In the genomic region with DNA sequence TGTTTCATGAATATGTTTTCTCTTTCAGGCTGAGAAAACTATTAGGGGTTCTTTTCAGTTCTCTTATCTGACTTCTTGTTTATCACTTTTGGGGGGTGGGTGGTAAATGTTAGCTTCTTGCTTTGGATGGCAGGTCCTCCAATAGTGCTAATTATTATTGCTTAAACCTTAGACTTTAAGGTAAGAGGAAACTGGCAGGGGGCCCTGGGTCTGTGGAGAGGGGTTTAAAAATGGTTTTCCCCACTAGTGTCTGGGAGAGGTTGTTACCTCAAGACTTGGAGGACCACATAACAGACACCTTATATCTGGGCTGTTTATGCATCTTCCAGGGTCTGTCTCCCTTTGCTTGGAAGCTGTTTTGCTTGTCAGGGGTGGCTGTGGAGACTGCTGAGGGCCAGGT, we compare ENCODE assay signal across 9 mouse cellular contexts. TPM values are rescaled to one million over a fixed set of nuclear protein-coding genes. Genes with fewer than 3 reads are reported as not detected.
A peak's percentile ranks its signal among the peaks of the same experiment; 100 is the strongest.
DNase-seq lines count a peak whose midpoint lies in the region; ATAC-seq and TF ChIP-seq lines count a peak whose summit lies in the region.
"Had no signal": no experiment of that assay in that cellular context is flagged by ENCODE, and none has a peak within 500 bp of the region (broad histone marks: within the 10 kb centered on the region; RNA-seq: fewer than 3 reads in every experiment).

No protein-coding gene starts in this region.

- TF ChIP-seq CTCF in CH12.LX (conservative IDR thresholded peaks at IDR 0.05 in 1 of 2, IDR thresholded peaks at IDR 0.05 in 1 of 2; ENCODE audit: low read depth in 2 of 2, low read length in 2 of 2): no peak
- no peak for TF ChIP-seq CTCF in forebrain, postnatal 0 days (IDR thresholded peaks at IDR 0.05; ENCODE audit: low read depth)

- TF ChIP-seq POLR2A in CH12.LX (IDR thresholded peaks at IDR 0.05; ENCODE audit: low read depth, low read length): no peak

- H3K27ac ChIP-seq in heart, embryonic 11.5 days (ENCODE audit: low read depth, low read length): no peak overlapping the region
- no peak overlapping the region for H3K27ac ChIP-seq in CH12.LX (ENCODE audit: insufficient read depth, low read depth)
- H3K27ac ChIP-seq in forebrain, postnatal 0 days (ENCODE audit: low read depth, low read length): no peak overlapping the region
- no peak overlapping the region; the same call in 1 of the 2 replicates for H3K27ac ChIP-seq in liver, embryonic 16.5 days (ENCODE audit: low read length)

- H3K4me3 ChIP-seq in heart, embryonic 11.5 days (ENCODE audit: low read depth, low read length): peak overlapping the region; percentile 74; the same call in 1 of the 2 replicates
- no peak overlapping the region for H3K4me3 ChIP-seq in CH12.LX (replicated peaks in 1 of 3; ENCODE audit: low read depth in 2 of 3, low read length in 2 of 3, poor library complexity in 1 of 3)
- H3K4me3 ChIP-seq in forebrain, postnatal 0 days (ENCODE audit: low read depth, low read length): peak overlapping the region; percentile 68; the same call in 1 of the 2 replicates
- peak overlapping the region; percentile 90 for H3K4me3 ChIP-seq in liver, embryonic 16.5 days (ENCODE audit: low read depth, low read length)

- in situ Hi-C loops in CH12.LX (cut with MboI; ENCODE audit: low pct_ligation_motif_present, low pct_unique_long_range_greater_than_20kb, low sequenced_read_pairs): no loop called here

- DNase-seq in heart, adult 18-20 months: no peak
- no peak for DNase-seq in CH12.LX (ENCODE audit: extremely low read depth)
- DNase-seq in forebrain, postnatal 0 days: no peak
- DNase-seq in adrenal gland, adult 8-10 months: no peak
- DNase-seq in gastrocnemius, adult 18-20 months (ENCODE audit: low spot score): no peak
- DNase-seq in layer of hippocampus, adult 11-12 months (ENCODE audit: low spot score): no peak

- no peak for TF ChIP-seq EP300 in CH12.LX (IDR thresholded peaks at IDR 0.05; ENCODE audit: low read length)

- 0 out of 2 replicates have a peak, but pooled peaks cover 3% of the 10 kb centered on the region for H3K36me3 ChIP-seq in heart, embryonic 11.5 days (ENCODE audit: control insufficient read depth, insufficient read depth, low read length)
- H3K36me3 ChIP-seq in CH12.LX (replicated peaks in 1 of 2; ENCODE audit: control insufficient read depth in 1 of 2, insufficient read depth in 1 of 2, low read length in 1 of 2): peaks cover 19 to 46% of the 10 kb centered on the region in 2 experiments
- peaks cover 8% of the 10 kb centered on the region for H3K36me3 ChIP-seq in forebrain, postnatal 0 days (ENCODE audit: insufficient read depth)
- H3K36me3 ChIP-seq in liver, embryonic 16.5 days (ENCODE audit: control insufficient read depth, insufficient read depth): peaks cover 5% of the 10 kb centered on the region

- H3K4me2 ChIP-seq in heart, embryonic 11.5 days: peak overlapping the region; percentile 95
- peak overlapping the region; percentile 94; the same call in 1 of the 2 replicates for H3K4me2 ChIP-seq in CH12.LX (ENCODE audit: insufficient read depth, low read depth, poor library complexity, severe bottlenecking)
- peak overlapping the region; percentile 93; the same call in 1 of the 2 replicates for H3K4me2 ChIP-seq in forebrain, postnatal 0 days (ENCODE audit: low read depth)
- H3K4me2 ChIP-seq in liver, embryonic 16.5 days (ENCODE audit: low read depth, low read length): peak overlapping the region; percentile 81

- dilution Hi-C loops in CH12.LX (cut with MboI; ENCODE audit: extremely low pct_ligation_motif_present, extremely low pct_unique_long_range_greater_than_20kb, low sequenced_read_pairs): no loop called here

- H3K79me2 ChIP-seq in CH12.LX (replicated peaks; ENCODE audit: control insufficient read depth, extremely low read depth, insufficient read depth, poor library complexity, severe bottlenecking): peaks cover 45% of the 10 kb centered on the region

- H3K4me1 ChIP-seq in heart, embryonic 11.5 days (ENCODE audit: control insufficient read depth, insufficient read depth, low read length): peaks cover 45% of the 10 kb centered on the region
- peaks cover 23 to 61% of the 10 kb centered on the region in 2 experiments for H3K4me1 ChIP-seq in CH12.LX (ENCODE audit: control insufficient read depth in 1 of 2, insufficient read depth in 2 of 2)
- peaks cover 17% of the 10 kb centered on the region for H3K4me1 ChIP-seq in forebrain, postnatal 0 days (ENCODE audit: insufficient read depth)
- H3K4me1 ChIP-seq in liver, embryonic 16.5 days (ENCODE audit: control insufficient read depth, low read depth, low read length): peaks cover 68% of the 10 kb centered on the region

- ATAC-seq in heart, embryonic 11.5 days (replicated peaks; ENCODE audit: insufficient number of reproducible peaks, low FRiP score, low TSS enrichment): no peak
- no peak for ATAC-seq in forebrain, postnatal 0 days
- no peak for ATAC-seq in liver, embryonic 16.5 days (ENCODE audit: low read depth)

- TF ChIP-seq RAD21 in CH12.LX (IDR thresholded peaks at IDR 0.05; ENCODE audit: low read depth, low read length): no peak

- H3K27me3 ChIP-seq in heart, embryonic 11.5 days (ENCODE audit: control insufficient read depth, insufficient read depth, low read length): no peaks in the 10 kb centered on the region
- peaks cover 1% of the 10 kb centered on the region for H3K27me3 ChIP-seq in CH12.LX (replicated peaks)
- H3K27me3 ChIP-seq in forebrain, postnatal 0 days (ENCODE audit: insufficient read depth, low read length): no peaks in the 10 kb centered on the region
- no peaks in the 10 kb centered on the region for H3K27me3 ChIP-seq in liver, embryonic 16.5 days (ENCODE audit: control insufficient read depth, insufficient read depth, low read depth, low read length)

- no peaks in the 10 kb centered on the region for H3K9me3 ChIP-seq in heart, embryonic 11.5 days (replicated peaks; ENCODE audit: control insufficient read depth, low read length)
- H3K9me3 ChIP-seq in CH12.LX (replicated peaks; ENCODE audit: low read length): no peaks in the 10 kb centered on the region
- no peaks in the 10 kb centered on the region for H3K9me3 ChIP-seq in forebrain, postnatal 0 days (ENCODE audit: low read length)
- no peaks in the 10 kb centered on the region for H3K9me3 ChIP-seq in liver, embryonic 16.5 days (replicated peaks; ENCODE audit: control insufficient read depth, low read length)

- peak overlapping the region; percentile 6; the same call in 1 of the 2 replicates for H3K9ac ChIP-seq in heart, embryonic 11.5 days (ENCODE audit: low read depth, low read length)
- H3K9ac ChIP-seq in CH12.LX (ENCODE audit: insufficient read depth, low read depth): peak overlapping the region; percentile 100; the same call in 1 of the 2 replicates
- peak overlapping the region; percentile 91; the same call in 1 of the 2 replicates for H3K9ac ChIP-seq in forebrain, postnatal 0 days
- peak overlapping the region; percentile 35; the same call in 1 of the 2 replicates for H3K9ac ChIP-seq in liver, embryonic 16.5 days (ENCODE audit: low read depth, low read length)

TF ChIP-seq in CH12.LX, 34 proteins besides CTCF, POLR2A, EP300 and RAD21:
- TF ChIP-seq GABPA (IDR thresholded peaks at IDR 0.05; ENCODE audit: insufficient replicate concordance, low read depth, low read length): no peak
- TF ChIP-seq MAX (IDR thresholded peaks at IDR 0.05; ENCODE audit: low read length): no peak
- TF ChIP-seq USF1 (IDR thresholded peaks at IDR 0.05; ENCODE audit: low read depth, low read length): no peak
- TF ChIP-seq POLR2AphosphoS2 (IDR thresholded peaks at IDR 0.05; ENCODE audit: low read depth, low read length): no peak

RNA-seq across cellular contexts. Expression of a gene that starts 2.6 kb away (rescaled TPM):
- polyA plus RNA-seq in heart, embryonic 11.5 days (2014; fragmentation: Nextera tagmentation; extraction: Ambion mirVana): 39.7 and 40.1 TPM in 2 replicates
- total RNA-seq in heart, adult 18-20 months (2021): 10 to 100 TPM; 30.4 to 35.6 TPM
- total RNA-seq in CH12.LX (2012; rRNA removed) (29.1 and 34.2 TPM in 2 replicates), CH12.LX (2014; rRNA removed) (20.9 and 25.7 TPM in 2 replicates)
- polyA plus RNA-seq in CH12.LX (2012; ENCODE audit: insufficient read length, low read depth): 13.2 and 14.9 TPM in 2 replicates
- total RNA-seq in forebrain, postnatal 0 days (2014; rRNA removed): 37.9 and 44.1 TPM in 2 replicates
- polyA plus RNA-seq in forebrain, postnatal 0 days (2015; fragmentation: Nextera tagmentation; extraction: Ambion mirVana): 29.3 and 30.0 TPM in 2 replicates
- 17.1 and 20.2 TPM in 2 replicates for polyA plus RNA-seq in liver, embryonic 16.5 days (2015; fragmentation: Nextera tagmentation; extraction: Ambion mirVana)
- 10 to 100 TPM; 16.5 to 40.8 (median 27.9) TPM for total RNA-seq in adrenal gland, adult 8-10 months (2022)
- total RNA-seq in gastrocnemius, adult 18-20 months (2021): 1 to 10 TPM; 8.4 TPM

RNA-seq across cellular contexts. Expression of a gene that starts 7.4 kb away (rescaled TPM):
- polyA plus RNA-seq in heart, embryonic 11.5 days (2014; fragmentation: Nextera tagmentation; extraction: Ambion mirVana): 0.17 TPM in 1 of 2 replicates, not detected in the other
- not detected for total RNA-seq in heart, adult 18-20 months (2021)
- 3.1 and 9.7 TPM in 2 replicates for total RNA-seq in CH12.LX (2012; rRNA removed)
- not detected in 2 replicates for total RNA-seq in CH12.LX (2014; rRNA removed)
- 0.90 and 1.6 TPM in 2 replicates for polyA plus RNA-seq in CH12.LX (2012; ENCODE audit: insufficient read length, low read depth)
- total RNA-seq in forebrain, postnatal 0 days (2014; rRNA removed): 0.23 TPM in 1 of 2 replicates, not detected in the other
- 0.48 and 0.52 TPM in 2 replicates for polyA plus RNA-seq in forebrain, postnatal 0 days (2015; fragmentation: Nextera tagmentation; extraction: Ambion mirVana)
- 5.6 and 8.4 TPM in 2 replicates for polyA plus RNA-seq in liver, embryonic 16.5 days (2015; fragmentation: Nextera tagmentation; extraction: Ambion mirVana)
- not detected for total RNA-seq in adrenal gland, adult 8-10 months (2022)
- not detected for total RNA-seq in gastrocnemius, adult 18-20 months (2021)
- total RNA-seq: layer of hippocampus, postnatal 10 days had no signal

RNA-seq across cellular contexts. Expression of a gene that starts 44.6 kb away (rescaled TPM):
- 17.0 and 18.4 TPM in 2 replicates for polyA plus RNA-seq in heart, embryonic 11.5 days (2014; fragmentation: Nextera tagmentation; extraction: Ambion mirVana)
- 1 to 10 TPM; 4.1 to 4.8 TPM for total RNA-seq in heart, adult 18-20 months (2021)
- total RNA-seq in CH12.LX (2012; rRNA removed): 156 and 207 TPM in 2 replicates
- total RNA-seq in CH12.LX (2014; rRNA removed): 110 and 119 TPM in 2 replicates
- polyA plus RNA-seq in CH12.LX (2012; ENCODE audit: insufficient read length, low read depth): 235 and 291 TPM in 2 replicates
- total RNA-seq in forebrain, postnatal 0 days (2014; rRNA removed): 58.1 and 99.4 TPM in 2 replicates
- 64.7 and 67.9 TPM in 2 replicates for polyA plus RNA-seq in forebrain, postnatal 0 days (2015; fragmentation: Nextera tagmentation; extraction: Ambion mirVana)
- polyA plus RNA-seq in liver, embryonic 16.5 days (2015; fragmentation: Nextera tagmentation; extraction: Ambion mirVana): 32.9 and 36.9 TPM in 2 replicates
- 10 to 100 TPM; 51.8 to 96.5 (median 70.3) TPM for total RNA-seq in adrenal gland, adult 8-10 months (2022)
- total RNA-seq in gastrocnemius, adult 18-20 months (2021): 1 to 10 TPM; 1.0 to 1.4 TPM

Comparison
In these comparisons a context has a peak if more than half of its experiments do, and no peak if none do; other contexts are left out.
1. H3K4me3 ChIP-seq: peak in heart, embryonic 11.5 days (single experiment), forebrain, postnatal 0 days (single experiment) and liver, embryonic 16.5 days (single experiment); none in CH12.LX (0 of 3).
2. H3K9ac ChIP-seq: peak in every context shown above with its lines; median percentile 100 in CH12.LX; 91 in forebrain, postnatal 0 days; 35 in liver, embryonic 16.5 days; 6 in heart, embryonic 11.5 days.
3. RNA of a gene that starts 44.6 kb away (total RNA-seq): 110 to 207 TPM in CH12.LX, 58.1 to 99.4 TPM in forebrain, postnatal 0 days and 51.8 to 96.5 TPM in adrenal gland, adult 8-10 months; 4.1 to 4.8 TPM in heart, adult 18-20 months and 1.0 to 1.4 TPM in gastrocnemius, adult 18-20 months; every median in the first group is over 4 times any median in the second.
4. Peak in every context shown above with its lines, with median percentiles within 50 percentile points of each other: H3K4me2 ChIP-seq.